Mouse (Mus musculus) megakaryocyte, embryonic 14.5 days (primary cell): Measurements from ENCODE around the gene Lmna. TPM values are rescaled to one million over a fixed set of nuclear protein-coding genes. Genes with fewer than 3 reads are reported as not detected.

Experiments
- H3K27me3 ChIP-seq: replicated peaks from 2 replicates; pipeline ENCODE3; 2012; ENCODE audit warnings: inconsistent platforms
- H3K36me3 ChIP-seq: replicated peaks from 2 replicates; pipeline ENCODE3; 2012; ENCODE audit warnings: low read length, inconsistent platforms, mixed read lengths
- H3K4me1 ChIP-seq: 2 replicates; pipeline ENCODE4 v1.6.1; 2012; ENCODE audit warnings: inconsistent platforms
- H3K4me3 ChIP-seq: replicated peaks from 2 replicates; pipeline ENCODE3; 2012; ENCODE audit warnings: moderate library complexity, mild to moderate bottlenecking, inconsistent platforms
- H3K9me3 ChIP-seq: 2 replicates; pipeline ENCODE4 v1.6.1; 2012; ENCODE audit warnings: inconsistent platforms
- FLI1 ChIP-seq: IDR thresholded peaks from 2 replicates; pipeline ENCODE4 v1.6.1; 2012; ENCODE audit warnings: low read length, inconsistent platforms, mixed read lengths
- GATA1 ChIP-seq: IDR thresholded peaks from 3 replicates; pipeline ENCODE4 v1.6.1; 2012; ENCODE audit warnings: mixed read lengths, low read length, inconsistent platforms, borderline replicate concordance
- polyA plus RNA-seq: library from polyadenylated mRNA; stranded (reverse); fragments of >175 nt; gene quantifications from 2 replicates; pipeline ENCODE4 v1.2.3, GENCODE M21; 2012; ENCODE audit warnings: low replicate concordance; ENCODE audit not compliant: insufficient read depth

Lmna gene
- polyA plus RNA-seq, 1 experiment: 607 TPM

GRCm38 (mm10) chr3:88477735-88478134, 32.0 kb downstream of the Lmna start:
- peaks cover 29% of the 10 kb centered on the region for H3K27me3 ChIP-seq
- peak overlapping the region; percentile 25 for H3K4me3 ChIP-seq

GRCm38 (mm10) chr3:88476403-88476802, 33.4 kb downstream of the Lmna start:
- peaks cover 11% of the 10 kb centered on the region for H3K4me1 ChIP-seq
- TF ChIP-seq FLI1 (no peak), GATA1 (no peak)

More at GRCm38 (mm10) chr3:88477735-88478134, 32.0 kb downstream of the Lmna start:
- Histone ChIP-seq H3K36me3 (peaks cover 22% of the 10 kb centered on the region), H3K9me3 (no peaks in the 10 kb centered on the region), H3K4me1 (peaks cover 22% of the 10 kb centered on the region)
- TF ChIP-seq GATA1 (no peak), FLI1 (no peak)

GRCm38 (mm10) chr3:88473571-88473970, 36.2 kb downstream of the Lmna start:
- no peaks in the 10 kb centered on the region for H3K36me3 ChIP-seq
- peaks cover 14% of the 10 kb centered on the region for H3K4me1 ChIP-seq
- TF ChIP-seq FLI1: no peak
- TF ChIP-seq GATA1: no peak
- peaks cover 18% of the 10 kb centered on the region for H3K9me3 ChIP-seq
- H3K27me3 ChIP-seq: peaks cover 20% of the 10 kb centered on the region
- H3K4me3 ChIP-seq: no peak overlapping the region

More at GRCm38 (mm10) chr3:88476403-88476802, 33.4 kb downstream of the Lmna start:
- Histone ChIP-seq H3K36me3 (peaks cover 9% of the 10 kb centered on the region), H3K9me3 (no peaks in the 10 kb centered on the region), H3K27me3 (peaks cover 23% of the 10 kb centered on the region), H3K4me3 (no peak overlapping the region)

- H3K4me1 ChIP-seq: peaks cover 18% of the 10 kb centered on the region
- no peak overlapping the region for H3K4me3 ChIP-seq
- H3K36me3 ChIP-seq: no peaks in the 10 kb centered on the region
- no peak for TF ChIP-seq GATA1
- no peak for TF ChIP-seq FLI1
- peaks cover 23% of the 10 kb centered on the region for H3K27me3 ChIP-seq
- H3K9me3 ChIP-seq: peaks cover 18% of the 10 kb centered on the region
Measured at GRCm38 (mm10) chr3:88473020-88473419, 36.7 kb downstream of the Lmna start.

- Histone ChIP-seq H3K9me3 (peaks cover 18% of the 10 kb centered on the region), H3K36me3 (no peaks in the 10 kb centered on the region), H3K27me3 (peaks cover 24% of the 10 kb centered on the region), H3K4me1 (peaks cover 23% of the 10 kb centered on the region), H3K4me3 (no peak overlapping the region)
- no peak for TF ChIP-seq FLI1
- no peak for TF ChIP-seq GATA1
Measured at GRCm38 (mm10) chr3:88470943-88471479, 38.7 kb downstream of the Lmna start.

GRCm38 (mm10) chr3:88469466-88469865, 40.3 kb downstream of the Lmna start:
- TF ChIP-seq GATA1 (no peak), FLI1 (no peak)
- Histone ChIP-seq H3K4me1 (peaks cover 34% of the 10 kb centered on the region), H3K4me3 (no peak overlapping the region), H3K27me3 (peaks cover 32% of the 10 kb centered on the region), H3K36me3 (no peaks in the 10 kb centered on the region), H3K9me3 (peaks cover 18% of the 10 kb centered on the region)

- TF ChIP-seq FLI1: no peak
- no peak for TF ChIP-seq GATA1
- peaks cover 28% of the 10 kb centered on the region for H3K27me3 ChIP-seq
- peaks cover 37% of the 10 kb centered on the region for H3K4me1 ChIP-seq
- no peaks in the 10 kb centered on the region for H3K36me3 ChIP-seq
- peaks cover 18% of the 10 kb centered on the region for H3K9me3 ChIP-seq
- peak overlapping the region; percentile 74 for H3K4me3 ChIP-seq
Measured at GRCm38 (mm10) chr3:88467116-88467824, 42.5 kb downstream of the Lmna start.

GRCm38 (mm10) chr3:88465127-88465526, 44.6 kb downstream of the Lmna start:
- peaks cover 46% of the 10 kb centered on the region for H3K4me1 ChIP-seq
- no peaks in the 10 kb centered on the region for H3K36me3 ChIP-seq
- H3K9me3 ChIP-seq: peaks cover 8% of the 10 kb centered on the region
- peaks cover 44% of the 10 kb centered on the region for H3K27me3 ChIP-seq
- TF ChIP-seq GATA1 (no peak), FLI1 (no peak)
- H3K4me3 ChIP-seq: no peak overlapping the region

GRCm38 (mm10) chr3:88464425-88464824, 45.3 kb downstream of the Lmna start:
- no peak overlapping the region for H3K4me3 ChIP-seq
- H3K4me1 ChIP-seq: peaks cover 49% of the 10 kb centered on the region
- H3K27me3 ChIP-seq: peaks cover 50% of the 10 kb centered on the region
- no peaks in the 10 kb centered on the region for H3K36me3 ChIP-seq
- TF ChIP-seq GATA1: no peak
- no peak for TF ChIP-seq FLI1
- peaks cover 1% of the 10 kb centered on the region; the same call in 1 of the 2 replicates for H3K9me3 ChIP-seq

GRCm38 (mm10) chr3:88460983-88461696, 48.6 kb downstream of the Lmna start, which contains the start of gene Sema4a:
TSS of gene Sema4a (minus strand) at chr3:88461182.
- H3K27me3 ChIP-seq: peaks cover 75% of the 10 kb centered on the region

More at GRCm38 (mm10) chr3:88460983-88461696, 48.6 kb downstream of the Lmna start, which contains the start of gene Sema4a:
- Histone ChIP-seq H3K4me1 (peaks cover 51% of the 10 kb centered on the region), H3K4me3 (no peak within 1 kb of the TSS), H3K9me3 (no peaks in the 10 kb centered on the region), H3K36me3 (no peaks in the 10 kb centered on the region)
- TF ChIP-seq FLI1 (no peak), GATA1 (no peak)
